Mouse (Mus musculus) CH12.LX (cell line): ENCODE measurements around the gene Olfr350.

Source experiments
- CTCF ChIP-seq, 2 experiments: IDR thresholded peaks in 1 of 2; conservative IDR thresholded peaks in 1 of 2; 2 replicates each; pipeline ENCODE4 v1.5.1; 2011 to 2012; ENCODE audit warnings: low read depth in 2 of 2, low read length in 2 of 2, improper control_type of control experiment in 1 of 2, inconsistent platforms in 1 of 2, mild to moderate bottlenecking in 1 of 2, moderate library complexity in 1 of 2
- EP300 ChIP-seq: IDR thresholded peaks from 2 replicates; pipeline ENCODE4 v1.6.1; 2011; ENCODE audit warnings: low read length, improper control_type of control experiment
- JUND ChIP-seq: conservative IDR thresholded peaks from 2 replicates; pipeline ENCODE4 v1.6.1; 2011; ENCODE audit warnings: low read depth, low read length, improper control_type of control experiment
- MEF2A ChIP-seq: IDR thresholded peaks from 2 replicates; pipeline ENCODE4 v1.6.1; 2014; ENCODE audit warnings: low read depth, mild to moderate bottlenecking, inconsistent platforms, low read length, improper control_type of control experiment, borderline replicate concordance
- NRF1 ChIP-seq: IDR thresholded peaks from 2 replicates; pipeline ENCODE4 v1.6.1; 2014; ENCODE audit warnings: low read depth, mild to moderate bottlenecking, inconsistent platforms, low read length, improper control_type of control experiment, moderate library complexity
- POLR2A ChIP-seq: IDR thresholded peaks from 2 replicates; pipeline ENCODE4 v1.6.1; 2011; ENCODE audit warnings: low read depth, mild to moderate bottlenecking, improper control_type of control experiment, low read length
- RCOR1 ChIP-seq: conservative IDR thresholded peaks from 2 replicates; pipeline ENCODE4 v1.6.1; 2012; ENCODE audit warnings: low read depth, mild to moderate bottlenecking, inconsistent platforms, low read length, improper control_type of control experiment
- SMC3 ChIP-seq: IDR thresholded peaks from 2 replicates; pipeline ENCODE4 v1.6.1; 2011; ENCODE audit warnings: low read depth, low read length, improper control_type of control experiment
- TCF12 ChIP-seq: IDR thresholded peaks from 2 replicates; pipeline ENCODE4 v1.6.1; 2014; ENCODE audit warnings: low read depth, mild to moderate bottlenecking, inconsistent platforms, low read length, improper control_type of control experiment
- UBTF ChIP-seq: IDR thresholded peaks from 2 replicates; pipeline ENCODE4 v1.6.1; 2012; ENCODE audit warnings: low read depth, mild to moderate bottlenecking, inconsistent platforms, low read length, improper control_type of control experiment, moderate library complexity
- USF2 ChIP-seq: conservative IDR thresholded peaks from 2 replicates; pipeline ENCODE4 v1.6.1; 2011; ENCODE audit warnings: low read depth, low read length, improper control_type of control experiment
- ZC3H11A ChIP-seq: IDR thresholded peaks from 2 replicates; pipeline ENCODE4 v1.6.1; 2012; ENCODE audit warnings: low read depth, mild to moderate bottlenecking, inconsistent platforms, low read length, improper control_type of control experiment
- ZMIZ1 ChIP-seq: IDR thresholded peaks from 2 replicates; pipeline ENCODE4 v1.6.1; 2012; ENCODE audit warnings: low read depth, mild to moderate bottlenecking, inconsistent platforms, low read length, improper control_type of control experiment

- TF ChIP-seq ZC3H11A = no peak
- no peak for TF ChIP-seq CTCF (conservative IDR thresholded peaks at IDR 0.05 in 1 of 2, IDR thresholded peaks at IDR 0.05 in 1 of 2; ENCODE audit: low read depth in 2 of 2, low read length in 2 of 2)
- TF ChIP-seq TCF12 = no peak
- TF ChIP-seq POLR2A = no peak
- TF ChIP-seq USF2 = no peak
- no peak for TF ChIP-seq ZMIZ1
- no peak for TF ChIP-seq RCOR1
- TF ChIP-seq NRF1 = no peak
- no peak for TF ChIP-seq SMC3
- no peak for TF ChIP-seq JUND
- TF ChIP-seq MEF2A = no peak
- no peak for TF ChIP-seq EP300
- TF ChIP-seq UBTF = no peak
Measured at GRCm38 (mm10) chr2:36868160-36868559, 22.1 kb downstream of the Olfr350 start, which contains the start of gene Olfr352.
